Mouse (Mus musculus) heart, adult 2 months (tissue): ENCODE results near the gene Dnajc5. TPM values are rescaled to one million over a fixed set of nuclear protein-coding genes. Genes with fewer than 3 reads are reported as not detected.

Source experiments
- DNase-seq, 2 experiments: peaks; one replicate each; pipeline ENCODE4 v3.0.0; 2021
- H3K27ac ChIP-seq: fragments of 200-600 bp; 2 replicates; pipeline ENCODE4 v1.8.1; 2022
- H3K27me3 ChIP-seq: fragments of 200-500 bp; 2 replicates; pipeline ENCODE4 v1.6.1; 2012; ENCODE audit warnings: mild to moderate bottlenecking, low read length, inconsistent platforms, mixed read lengths; ENCODE audit not compliant: control insufficient read depth, insufficient read depth
- H3K36me3 ChIP-seq: fragments of 200-500 bp; 2 replicates; pipeline ENCODE4 v1.6.1; 2012; ENCODE audit warnings: low read length, inconsistent platforms; ENCODE audit not compliant: control insufficient read depth, insufficient read depth
- H3K4me1 ChIP-seq: fragments of 200-500 bp; 2 replicates; pipeline ENCODE4 v1.6.1; 2011; ENCODE audit warnings: low read length; ENCODE audit not compliant: control insufficient read depth, insufficient read depth
- H3K4me3 ChIP-seq: fragments of 200-600 bp; 2 replicates; pipeline ENCODE4 v1.8.1; 2022
- H3K79me2 ChIP-seq: fragments of 200-500 bp; replicated peaks from 2 replicates; pipeline ENCODE4 v1.6.1; 2012; ENCODE audit warnings: mild to moderate bottlenecking, inconsistent platforms, low read length, moderate library complexity, mixed read lengths; ENCODE audit not compliant: control insufficient read depth, insufficient read depth
- H3K9ac ChIP-seq: fragments of 200-500 bp; 2 replicates; pipeline ENCODE4 v1.6.1; 2012; ENCODE audit warnings: low read depth, mild to moderate bottlenecking, control low read depth, inconsistent platforms, low read length, mixed read lengths
- CTCF ChIP-seq: fragments of 200-600 bp; IDR thresholded peaks from 2 replicates; pipeline ENCODE4 v1.8.1; 2022; ENCODE audit warnings: antibody characterized with exemption, mild to moderate bottlenecking, moderate library complexity
- EP300 ChIP-seq: fragments of 200-500 bp; IDR thresholded peaks from 2 replicates; pipeline ENCODE4 v1.6.1; 2011; ENCODE audit warnings: low read depth, low read length, control low read depth; ENCODE audit not compliant: insufficient read depth
- POLR2A ChIP-seq: fragments of 200-500 bp; IDR thresholded peaks from 2 replicates; pipeline ENCODE4 v1.6.1; 2011; ENCODE audit warnings: mild to moderate bottlenecking, low read depth, low read length, control low read depth; ENCODE audit not compliant: insufficient read depth
- WGBS: fragments of 180-500 bp; shearing (Covaris S2); methylation state at CpG from one replicate; pipeline ENCODE4 v1.1.7; 2018; 5-methylcytosine and 5-hydroxymethylcytosine counted together
- intact Hi-C: fragments of 180-260 bp; cut with DNase I; formaldehyde crosslinking; loops from one replicate; pipeline ENCODE4 v1.15.1; 2025
- polyA plus RNA-seq: library from polyadenylated mRNA; depleted of rRNA; stranded (reverse); fragments of >200 nt; gene quantifications from 2 replicates; pipeline ENCODE4 v1.2.3, GENCODE M21; 2012
- total RNA-seq, 2 experiments: library from RNA; stranded (reverse); gene quantifications; 2 replicates each; pipeline ENCODE4 v1.2.3; 2021

The Dnajc5 gene
- total and polyA plus RNA-seq, 3 experiments = 43.4 to 71.5 (median 62.3) TPM

- 66% methylated on average over 2 of the region's 2 CpGs for WGBS
- Histone ChIP-seq H3K27me3 (no peaks in the 10 kb centered on the region), H3K4me3 (no peak overlapping the region), H3K9ac (no peak overlapping the region), H3K36me3 (no peaks in the 10 kb centered on the region), H3K27ac (no peak overlapping the region), H3K4me1 (peaks cover 6% of the 10 kb centered on the region; the same call in 1 of the 2 replicates), H3K79me2 (no peaks in the 10 kb centered on the region)
- TF ChIP-seq POLR2A (no peak), EP300 (no peak), CTCF (no peak)
- DNase-seq = peak in 1 of 2 experiments; percentile 11
- intact Hi-C loops = no loop called here
These were observed 56.8 kb downstream of the Dnajc5 start for GRCm38 (mm10) chr2:181577126-181577525.

GRCm38 (mm10) chr2:181577981-181578581 lies 57.8 kb downstream of the Dnajc5 start:
- DNase-seq = peak; percentile 17 to 19
- H3K9ac ChIP-seq = no peak overlapping the region
- H3K4me3 ChIP-seq = no peak overlapping the region
- no peaks in the 10 kb centered on the region for H3K36me3 ChIP-seq
- intact Hi-C loops = no loop called here
- no peaks in the 10 kb centered on the region for H3K79me2 ChIP-seq
- peaks cover 6% of the 10 kb centered on the region; the same call in 1 of the 2 replicates for H3K4me1 ChIP-seq
- H3K27ac ChIP-seq = peak overlapping the region; percentile 66
- no peaks in the 10 kb centered on the region for H3K27me3 ChIP-seq
- TF ChIP-seq POLR2A = no peak
- TF ChIP-seq CTCF = no peak
- no peak for TF ChIP-seq EP300
- 39% methylated on average over 7 of the region's 7 CpGs for WGBS

GRCm38 (mm10) chr2:181578790-181579618 lies 58.7 kb downstream of the Dnajc5 start:
- DNase-seq = peak; percentile 18 to 23
- H3K4me1 ChIP-seq = peaks cover 6% of the 10 kb centered on the region; the same call in 1 of the 2 replicates
- peak overlapping the region; percentile 66 for H3K27ac ChIP-seq
- intact Hi-C loops = no loop called here
- H3K9ac ChIP-seq = no peak overlapping the region; the same call in 1 of the 2 replicates
- WGBS = 48% methylated on average over 5 of the region's 5 CpGs
- H3K36me3 ChIP-seq = no peaks in the 10 kb centered on the region
- no peak for TF ChIP-seq EP300
- peak; percentile 50; the same call in 1 of the 2 replicates for TF ChIP-seq POLR2A
- H3K4me3 ChIP-seq = no peak overlapping the region
- H3K27me3 ChIP-seq = no peaks in the 10 kb centered on the region
- H3K79me2 ChIP-seq = no peaks in the 10 kb centered on the region

- no peak overlapping the region for H3K4me3 ChIP-seq
- peak overlapping the region; percentile 66 for H3K27ac ChIP-seq
- H3K9ac ChIP-seq = no peak overlapping the region; the same call in 1 of the 2 replicates
- H3K36me3 ChIP-seq = no peaks in the 10 kb centered on the region
- H3K27me3 ChIP-seq = no peaks in the 10 kb centered on the region
- intact Hi-C loops = loop anchor here (10.0 kb wide), 1 partner anchor 395 kb away; the partner anchor contains the start of gene Ppdpf
- H3K4me1 ChIP-seq = peaks cover 6% of the 10 kb centered on the region; the same call in 1 of the 2 replicates
- H3K79me2 ChIP-seq = no peaks in the 10 kb centered on the region
- peak in 1 of 2 experiments; percentile 2 for DNase-seq
- no peak for TF ChIP-seq POLR2A
- no peak for TF ChIP-seq EP300
- TF ChIP-seq CTCF = no peak
- WGBS = 95% methylated on average over 1 of the region's 1 CpGs
These were observed 59.4 kb downstream of the Dnajc5 start for GRCm38 (mm10) chr2:181579681-181580080.

GRCm38 (mm10) chr2:181580131-181580772 lies 60.0 kb downstream of the Dnajc5 start:
- Histone ChIP-seq H3K4me1 (peaks cover 6% of the 10 kb centered on the region; the same call in 1 of the 2 replicates), H3K27me3 (no peaks in the 10 kb centered on the region), H3K9ac (peak overlapping the region; percentile 64), H3K27ac (peak overlapping the region; percentile 90), H3K79me2 (no peaks in the 10 kb centered on the region), H3K4me3 (peak overlapping the region; percentile 80), H3K36me3 (no peaks in the 10 kb centered on the region)
- no peak for TF ChIP-seq POLR2A
- TF ChIP-seq CTCF = no peak
- no peak for TF ChIP-seq EP300
- peak in 1 of 2 experiments; percentile 1 for DNase-seq
- intact Hi-C loops = loop anchor here (10.0 kb wide), 1 partner anchor 395 kb away; the partner anchor contains the start of gene Ppdpf
- 70% methylated on average over 5 of the region's 5 CpGs for WGBS
